Mouse (Mus musculus): ENCODE results near the gene Robo3.

Robo3 gene

GRCm38 (mm10) chr9:37368081-37368830 lies 64.8 kb downstream of the Robo3 start:
- no peak for DNase-seq (ENCODE audit: low spot score)

- DNase-seq (ENCODE audit: low spot score), result no peak
These were observed 65.6 kb downstream of the Robo3 start, which contains the start of gene Hepacam for GRCm38 (mm10) chr9:37367301-37368080. Gene Hepacam, plus strand, starts transcription at chr9:37367351.

GRCm38 (mm10) chr9:37365706-37366105 lies 67.3 kb downstream of the Robo3 start:
- no peak for DNase-seq (ENCODE audit: low spot score)

All from embryo, embryonic 10.5 days (tissue).